Mouse (Mus musculus) liver, embryonic 14.5 days (tissue): ENCODE data around the gene Dnajb4. TPM values are rescaled to one million over a fixed set of nuclear protein-coding genes. Genes with fewer than 3 reads are reported as not detected.

Experiments
- ATAC-seq: fragments of 200-750 bp; cut with Nextera tagmentation; 2 replicates; pipeline ENCODE4 v1.8.0; 2017; ENCODE audit warnings: moderate number of reproducible peaks, mild to moderate bottlenecking, moderate library complexity; ENCODE audit not compliant: insufficient read depth
- DNase-seq, 3 experiments: peaks; one replicate each; pipeline ENCODE4 v3.0.0-alpha.2; 2012 to 2013; ENCODE audit warnings: low read depth in 3 of 3, low spot score in 3 of 3
- H3K27ac ChIP-seq: fragments of 300-500 bp; sonication (generic); 2 replicates; pipeline ENCODE4 v1.5.1; 2014; ENCODE audit warnings: moderate library complexity, mild to moderate bottlenecking, control low read depth, inconsistent platforms
- H3K27me3 ChIP-seq: fragments of 300-500 bp; sonication (generic); 2 replicates; pipeline ENCODE4 v1.6.1; 2014; ENCODE audit warnings: mild to moderate bottlenecking, low read length, moderate library complexity; ENCODE audit not compliant: control insufficient read depth, insufficient read depth
- H3K36me3 ChIP-seq: fragments of 300-500 bp; sonication (generic); replicated peaks from 2 replicates; pipeline ENCODE4 v1.6.1; 2014; ENCODE audit warnings: low read depth; ENCODE audit not compliant: control insufficient read depth, insufficient read depth
- H3K4me1 ChIP-seq, 2 experiments: fragments of 200-500 bp in 1 of 2; fragments of 300-500 bp in 1 of 2; sonication (generic) in 1 of 2; replicated peaks; 2 replicates each; pipeline ENCODE4 v1.6.1; 2012 to 2014; ENCODE audit warnings: antibody characterized with exemption in 1 of 2, inconsistent platforms in 1 of 2, low read length in 1 of 2; ENCODE audit not compliant: control insufficient read depth in 2 of 2, insufficient read depth in 2 of 2
- H3K4me2 ChIP-seq: fragments of 300-500 bp; sonication (generic); 2 replicates; pipeline ENCODE4 v1.6.1; 2014; ENCODE audit warnings: low read depth, mild to moderate bottlenecking, control low read depth, moderate library complexity
- H3K4me3 ChIP-seq, 2 experiments: fragments of 200-500 bp in 1 of 2; fragments of 300-500 bp in 1 of 2; sonication (generic) in 1 of 2; 2 replicates each; pipeline ENCODE4 v1.5.1; 2012 to 2014; ENCODE audit warnings: low read depth in 2 of 2, low read length in 2 of 2, mild to moderate bottlenecking in 2 of 2, control low read depth in 1 of 2, inconsistent platforms in 1 of 2, moderate library complexity in 1 of 2; ENCODE audit not compliant: insufficient read depth in 1 of 2
- H3K9ac ChIP-seq: fragments of 300-500 bp; sonication (generic); replicated peaks from 2 replicates; pipeline ENCODE4 v1.6.1; 2014; ENCODE audit warnings: mild to moderate bottlenecking, control low read depth, moderate library complexity
- H3K9me3 ChIP-seq: fragments of 300-500 bp; sonication (generic); 2 replicates; pipeline ENCODE4 v1.6.1; 2016; ENCODE audit warnings: low read length, mixed read lengths; ENCODE audit not compliant: control insufficient read depth
- CTCF ChIP-seq: IDR thresholded peaks from 2 replicates; pipeline ENCODE4 v1.5.1; 2016; ENCODE audit warnings: antibody characterized with exemption, low read depth, control low read depth
- EP300 ChIP-seq: IDR thresholded peaks from 2 replicates; pipeline ENCODE4 v1.6.1; 2016; ENCODE audit warnings: antibody characterized with exemption, low read depth
- WGBS: fragments of 180-500 bp; shearing (Covaris S2); extraction: QIAGEN DNeasy Blood & Tissue Kit; methylation state at CpG from one replicate; pipeline ENCODE4 v1.1.7; 2014; ENCODE audit not compliant: insufficient replicate concordance; 5-methylcytosine and 5-hydroxymethylcytosine counted together
- polyA plus RNA-seq, 2 experiments: library from polyadenylated mRNA; depleted of rRNA in 1 of 2; stranded (reverse) in 1 of 2; unstranded in 1 of 2; fragments of >200 nt; fragmentation: Nextera tagmentation in 1 of 2; extraction: Ambion mirVana in 1 of 2; gene quantifications; 2 replicates each; pipeline versions ENCODE4 v1.2.1 to v1.2.3; 2012 to 2014

Dnajb4 gene
- polyA plus RNA-seq, 2 experiments: 18.3 to 29.9 TPM

GRCm38 (mm10) chr3:152209177-152209966 is 730 bp downstream of the Dnajb4 start:
- Histone ChIP-seq H3K9me3 (no peaks in the 10 kb centered on the region), H3K4me3 (peak overlapping the region; percentile 64 to 97), H3K4me1 (peaks cover 17 to 20% of the 10 kb centered on the region in 2 experiments), H3K27me3 (no peaks in the 10 kb centered on the region), H3K27ac (peak overlapping the region; percentile 92), H3K9ac (peak overlapping the region; percentile 90), H3K36me3 (no peaks in the 10 kb centered on the region; the same call in 1 of the 2 replicates), H3K4me2 (peak overlapping the region; percentile 92)
- TF ChIP-seq EP300: no peak
- no peak for TF ChIP-seq CTCF
- DNase-seq (peak in 1 of 3 experiments; percentile 44), ATAC-seq (peak; percentile 19)
- WGBS: 4% methylated on average over 25 of the region's 25 CpGs

- H3K9ac ChIP-seq: 0 out of 2 replicates have a peak overlapping the region, but pooled peaks have one; percentile 27
- H3K27me3 ChIP-seq: no peaks in the 10 kb centered on the region
- TF ChIP-seq EP300 (no peak), CTCF (no peak)
- peak overlapping the region; percentile 92 for H3K4me2 ChIP-seq
- no peaks in the 10 kb centered on the region for H3K9me3 ChIP-seq
- H3K4me1 ChIP-seq: peaks cover 19 to 23% of the 10 kb centered on the region in 2 experiments
- peak overlapping the region in 1 of 2 experiments; percentile 97; a peak in 2 of 4 replicates for H3K4me3 ChIP-seq
- H3K36me3 ChIP-seq: no peaks in the 10 kb centered on the region; the same call in 1 of the 2 replicates
- 83% methylated on average over 7 of the region's 7 CpGs for WGBS
- ATAC-seq: no peak
- DNase-seq: no peak
- no peak overlapping the region for H3K27ac ChIP-seq
Measured at GRCm38 (mm10) chr3:152208096-152208885, 1.8 kb downstream of the Dnajb4 start.

GRCm38 (mm10) chr3:152207156-152207555 is 2.9 kb downstream of the Dnajb4 start:
- Histone ChIP-seq H3K4me2 (no peak overlapping the region), H3K27ac (no peak overlapping the region), H3K4me3 (no peak overlapping the region), H3K9me3 (no peaks in the 10 kb centered on the region), H3K27me3 (no peaks in the 10 kb centered on the region), H3K9ac (no peak overlapping the region), H3K4me1 (peaks cover 9 to 15% of the 10 kb centered on the region in 2 experiments), H3K36me3 (no peaks in the 10 kb centered on the region)
- WGBS: 86% methylated on average over 4 of the region's 4 CpGs
- DNase-seq: no peak
- ATAC-seq: no peak
- TF ChIP-seq CTCF: no peak
- no peak for TF ChIP-seq EP300

GRCm38 (mm10) chr3:152204577-152204976 is 5.5 kb downstream of the Dnajb4 start:
- Histone ChIP-seq H3K9me3 (no peaks in the 10 kb centered on the region), H3K36me3 (peaks cover 2% of the 10 kb centered on the region; the same call in 1 of the 2 replicates), H3K9ac (no peak overlapping the region), H3K27me3 (no peaks in the 10 kb centered on the region), H3K4me1 (peaks cover 9 to 10% of the 10 kb centered on the region in 2 experiments), H3K4me3 (no peak overlapping the region), H3K4me2 (no peak overlapping the region), H3K27ac (no peak overlapping the region)
- WGBS: 57% methylated on average over 3 of the region's 3 CpGs
- TF ChIP-seq CTCF: no peak
- no peak for TF ChIP-seq EP300
- no peak for ATAC-seq
- DNase-seq: no peak

GRCm38 (mm10) chr3:152203996-152204395 is 6.1 kb downstream of the Dnajb4 start:
- 39% methylated on average over 3 of the region's 3 CpGs for WGBS
- no peaks in the 10 kb centered on the region for H3K9me3 ChIP-seq
- no peaks in the 10 kb centered on the region for H3K27me3 ChIP-seq
- ATAC-seq: no peak
- TF ChIP-seq EP300: no peak
- TF ChIP-seq CTCF: no peak
- no peak for DNase-seq
- H3K4me2 ChIP-seq: no peak overlapping the region
- no peak overlapping the region for H3K27ac ChIP-seq
- H3K4me1 ChIP-seq: peaks cover 9 to 13% of the 10 kb centered on the region in 2 experiments
- H3K36me3 ChIP-seq: peaks cover 2% of the 10 kb centered on the region; the same call in 1 of the 2 replicates
- H3K4me3 ChIP-seq: no peak overlapping the region
- no peak overlapping the region for H3K9ac ChIP-seq
